Mouse (Mus musculus) lung, adult 2 months (tissue): ENCODE measurements at regions not wholly inside any gene's neighbourhood (a gene's known extent, or its start where the extent isn't known, plus 50 kb on each side); places are given as distances from the start of the nearest gene placed in this dataset.

Experiments
- CTCF ChIP-seq: fragments of 200-500 bp; IDR thresholded peaks from 2 replicates; pipeline ENCODE4 v1.5.1; 2011; ENCODE audit warnings: mild to moderate bottlenecking, low read length, control low read depth; ENCODE audit not compliant: insufficient read depth
- POLR2A ChIP-seq: fragments of 200-500 bp; IDR thresholded peaks from 2 replicates; pipeline ENCODE4 v1.6.1; 2011; ENCODE audit warnings: low read depth, mild to moderate bottlenecking, control low read depth, low read length, borderline replicate concordance; ENCODE audit errors: extremely low read depth

DNA sequence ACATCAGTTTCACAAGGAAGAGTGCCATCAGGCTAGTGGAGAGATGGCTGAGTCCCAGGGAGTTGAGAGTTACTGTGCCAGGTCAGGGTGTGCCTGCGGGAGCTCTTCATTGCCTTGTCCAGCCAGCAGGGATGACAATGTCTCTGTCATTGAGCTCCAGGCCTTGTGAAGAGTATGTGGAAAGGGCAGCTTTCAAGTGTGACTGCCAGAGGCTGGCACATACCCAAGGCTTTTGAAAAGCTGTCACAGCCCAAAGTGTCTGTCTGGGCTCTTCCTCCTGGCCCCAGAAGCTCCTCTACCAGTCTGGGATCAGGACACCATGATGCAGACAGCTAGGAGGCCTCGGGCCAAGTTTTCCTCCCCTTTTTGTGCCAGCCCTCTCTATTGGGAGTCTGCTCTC lies 124.6 kb downstream of the Gm4791 start:
- no peak for TF ChIP-seq CTCF
- no peak for TF ChIP-seq POLR2A
